In genomic region chr8:124827387-124827786, GRCm38 (mm10) we compare ENCODE assay signal across 9 mouse cellular contexts. TPM values are rescaled to one million over a fixed set of nuclear protein-coding genes. Genes with fewer than 3 reads are reported as not detected.
DNase-seq lines count a peak whose midpoint lies in the region; ATAC-seq and TF ChIP-seq lines count a peak whose summit lies in the region.
"Had no signal": no experiment of that assay in that cellular context is flagged by ENCODE, and none has a peak within 500 bp of the region (broad histone marks: within the 10 kb centered on the region; RNA-seq: fewer than 3 reads in every experiment).

No protein-coding gene starts in this region.

- H3K9ac ChIP-seq in ES-Bruce4 (ENCODE audit: low read depth, poor library complexity, severe bottlenecking) = no peak overlapping the region
- no peak overlapping the region for H3K9ac ChIP-seq in lung, embryonic 14.5 days

- no peaks in the 10 kb centered on the region for H3K27me3 ChIP-seq in ES-Bruce4 (ENCODE audit: control insufficient read depth, insufficient read depth, low read length, poor library complexity, severe bottlenecking)
- no peaks in the 10 kb centered on the region for H3K27me3 ChIP-seq in lung, embryonic 14.5 days (ENCODE audit: insufficient read depth, low read length)

- TF ChIP-seq CTCF in ES-Bruce4 (IDR thresholded peaks at IDR 0.05; ENCODE audit: low read depth, low read length) = peak; percentile 76
- TF ChIP-seq CTCF in lung, embryonic 14.5 days (IDR thresholded peaks at IDR 0.05; ENCODE audit: low read depth) = peak; percentile 86

- H3K4me3 ChIP-seq in ES-Bruce4 (ENCODE audit: low read depth, low read length) = no peak overlapping the region
- no peak overlapping the region for H3K4me3 ChIP-seq in lung, embryonic 14.5 days (ENCODE audit: low read depth, low read length)

- H3K9me3 ChIP-seq in ES-Bruce4 (replicated peaks; ENCODE audit: control insufficient read depth, insufficient read depth, low read length, poor library complexity, severe bottlenecking) = no peaks in the 10 kb centered on the region
- H3K9me3 ChIP-seq in lung, embryonic 14.5 days (ENCODE audit: low read depth, low read length) = no peaks in the 10 kb centered on the region

- H3K4me2 ChIP-seq in lung, embryonic 14.5 days = no peak overlapping the region

- TF ChIP-seq POLR2A in ES-Bruce4 (IDR thresholded peaks at IDR 0.05; ENCODE audit: insufficient read depth, low read length) = no peak

- ATAC-seq in frontal cortex, adult (ENCODE audit: low TSS enrichment) = no peak; the same call in 1 of the 2 replicates
- ATAC-seq in lung, embryonic 14.5 days (ENCODE audit: insufficient read depth) = no peak

- H3K36me3 ChIP-seq in ES-Bruce4 (ENCODE audit: control insufficient read depth, insufficient read depth, low read length, poor library complexity, severe bottlenecking) = no peaks in the 10 kb centered on the region
- H3K36me3 ChIP-seq in lung, embryonic 14.5 days (ENCODE audit: insufficient read depth) = no peaks in the 10 kb centered on the region

- no peak overlapping the region for H3K27ac ChIP-seq in ES-Bruce4 (ENCODE audit: insufficient read depth, low read length)
- no peak overlapping the region for H3K27ac ChIP-seq in lung, embryonic 14.5 days (ENCODE audit: low read depth)
- H3K27ac ChIP-seq: macrophage had no signal

- no peak for TF ChIP-seq EP300 in ES-Bruce4 (IDR thresholded peaks at IDR 0.05; ENCODE audit: insufficient read depth, low read depth, low read length)

- peak; percentile 24 to 34 for DNase-seq in frontal cortex, postnatal 25 days (ENCODE audit: low spot score in 2 of 2)
- DNase-seq in cerebellum, adult 11-12 months = peak; percentile 70
- DNase-seq in gastrocnemius, postnatal 14 days = peak; percentile 54
- peak; percentile 67 to 80 for DNase-seq in kidney, postnatal 36 days
- peak; percentile 84 for DNase-seq in lung, embryonic 14.5 days
- DNase-seq in right cerebral cortex, postnatal 14 days = peak; percentile 44

- intact Hi-C loops in gastrocnemius, postnatal 14 days (cut with DNase I; ENCODE audit: low total_unique reads) = loop anchor here (2.0 kb wide), 1 partner anchor 31 kb away; no protein-coding TSS in a partner anchor

- no peaks in the 10 kb centered on the region for H3K4me1 ChIP-seq in ES-Bruce4 (ENCODE audit: control insufficient read depth, insufficient read depth, low read length)
- no peaks in the 10 kb centered on the region for H3K4me1 ChIP-seq in lung, embryonic 14.5 days (ENCODE audit: insufficient read depth)

- 2% methylated on average over 5 of the region's 5 CpGs for WGBS in lung, embryonic 14.5 days

RNA-seq across cellular contexts. Expression of gene Trim67, which starts 34.5 kb away (rescaled TPM):
- polyA plus RNA-seq in ES-Bruce4 (2011; ENCODE audit: insufficient read depth, insufficient read length, low read depth, missing spikeins) = 9.1 and 9.4 TPM in 2 replicates
- under 1 TPM; 0.07 to 0.18 TPM for total RNA-seq in gastrocnemius, postnatal 14 days (2021)
- 0.70 and 1.0 TPM in 2 replicates for polyA plus RNA-seq in lung, embryonic 14.5 days (2014; fragmentation: Nextera tagmentation; extraction: Ambion mirVana)
- polyA plus RNA-seq: macrophage had no signal

RNA-seq across cellular contexts. Expression of gene Gnpat, which starts 35.4 kb away (rescaled TPM):
- 96.0 and 113 TPM in 2 replicates for polyA plus RNA-seq in ES-Bruce4 (2011; ENCODE audit: insufficient read depth, insufficient read length, low read depth, missing spikeins)
- total RNA-seq in gastrocnemius, postnatal 14 days (2021) = 100 to 1,000 TPM in 1 of 2 experiments, 10 to 100 TPM in 1; 98.0 to 105 TPM
- 115 and 118 TPM in 2 replicates for polyA plus RNA-seq in lung, embryonic 14.5 days (2014; fragmentation: Nextera tagmentation; extraction: Ambion mirVana)

RNA-seq across cellular contexts. Expression of gene 2810004N23Rik, which starts 35.5 kb away (rescaled TPM):
- 93.0 and 93.6 TPM in 2 replicates for polyA plus RNA-seq in ES-Bruce4 (2011; ENCODE audit: insufficient read depth, insufficient read length, low read depth, missing spikeins)
- total RNA-seq in gastrocnemius, postnatal 14 days (2021) = 10 to 100 TPM; 25.1 to 30.6 TPM
- 43.5 and 44.5 TPM in 2 replicates for polyA plus RNA-seq in lung, embryonic 14.5 days (2014; fragmentation: Nextera tagmentation; extraction: Ambion mirVana)

Comparison
In these comparisons a context has a peak if more than half of its experiments do, and no peak if none do; other contexts are left out.
1. DNase-seq: peak in every context shown above with its lines; median percentile 84 in lung, embryonic 14.5 days; 74 in kidney, postnatal 36 days; 70 in cerebellum, adult 11-12 months; 54 in gastrocnemius, postnatal 14 days; 44 in right cerebral cortex, postnatal 14 days; 29 in frontal cortex, postnatal 25 days.